Comparison of ENCODE assay signal across 15 mouse cellular contexts in genomic region chr13:28823985-28824384, GRCm38 (mm10).
DNase-seq lines count a peak whose midpoint lies in the region; ATAC-seq lines count a peak whose summit lies in the region.
"Had no signal": no experiment of that assay in that cellular context is flagged by ENCODE, and none has a peak within 500 bp of the region (broad histone marks: within the 10 kb centered on the region; RNA-seq: fewer than 3 reads in every experiment).

No protein-coding gene starts in this region.

- ATAC-seq in embryonic facial prominence, embryonic 14.5 days (ENCODE audit: low read depth): peak; percentile 53; the same call in 1 of the 2 replicates
- peak; percentile 45; the same call in 1 of the 2 replicates for ATAC-seq in neural tube, embryonic 13.5 days (ENCODE audit: low read depth)
- no peak for ATAC-seq in neural tube, embryonic 15.5 days (ENCODE audit: low FRiP score)
- peak; percentile 72 for ATAC-seq in megakaryocyte progenitor cell, adult 5-6 weeks (replicated peaks; ENCODE audit: poor library complexity)

- 52% methylated on average over 11 of the region's 11 CpGs for WGBS in embryonic facial prominence, embryonic 14.5 days
- 50% methylated on average over 11 of the region's 11 CpGs for WGBS in embryonic facial prominence, embryonic 10.5 days
- 61% methylated on average over 11 of the region's 11 CpGs for WGBS in neural tube, embryonic 13.5 days
- 60% methylated on average over 11 of the region's 11 CpGs for WGBS in neural tube, embryonic 15.5 days

- peaks cover 11% of the 10 kb centered on the region; the same call in 1 of the 2 replicates for H3K4me1 ChIP-seq in embryonic facial prominence, embryonic 14.5 days (ENCODE audit: control insufficient read depth, insufficient read depth, low read length)
- peaks cover 32% of the 10 kb centered on the region for H3K4me1 ChIP-seq in embryonic facial prominence, embryonic 10.5 days
- H3K4me1 ChIP-seq in neural tube, embryonic 13.5 days (replicated peaks): peaks cover 26% of the 10 kb centered on the region
- H3K4me1 ChIP-seq in neural tube, embryonic 15.5 days: peaks cover 18% of the 10 kb centered on the region
- H3K4me1 ChIP-seq: liver, embryonic 15.5 days had no signal

- no peak overlapping the region for H3K9ac ChIP-seq in embryonic facial prominence, embryonic 14.5 days (ENCODE audit: low read depth, low read length)
- no peak overlapping the region for H3K9ac ChIP-seq in neural tube, embryonic 13.5 days
- H3K9ac ChIP-seq in neural tube, embryonic 15.5 days (replicated peaks): no peak overlapping the region
- H3K9ac ChIP-seq: liver, embryonic 15.5 days had no signal

- no peaks in the 10 kb centered on the region for H3K9me3 ChIP-seq in embryonic facial prominence, embryonic 14.5 days (ENCODE audit: control insufficient read depth, low read length)
- no peaks in the 10 kb centered on the region for H3K9me3 ChIP-seq in embryonic facial prominence, embryonic 10.5 days
- H3K9me3 ChIP-seq in neural tube, embryonic 13.5 days: no peaks in the 10 kb centered on the region
- H3K9me3 ChIP-seq in neural tube, embryonic 15.5 days (replicated peaks): no peaks in the 10 kb centered on the region
- H3K9me3 ChIP-seq: liver, embryonic 15.5 days had no signal

- intact Hi-C loops in left cerebral cortex, postnatal 36 days (cut with DNase I): no loop called here

- H3K27me3 ChIP-seq in embryonic facial prominence, embryonic 14.5 days (replicated peaks; ENCODE audit: control insufficient read depth, insufficient read depth, low read length): no peaks in the 10 kb centered on the region
- H3K27me3 ChIP-seq in embryonic facial prominence, embryonic 10.5 days (replicated peaks; ENCODE audit: low read depth, poor library complexity, severe bottlenecking): no peaks in the 10 kb centered on the region
- no peaks in the 10 kb centered on the region for H3K27me3 ChIP-seq in neural tube, embryonic 13.5 days
- H3K27me3 ChIP-seq in neural tube, embryonic 15.5 days (replicated peaks): no peaks in the 10 kb centered on the region
- H3K27me3 ChIP-seq: liver, embryonic 15.5 days had no signal

- no peak overlapping the region for H3K27ac ChIP-seq in embryonic facial prominence, embryonic 14.5 days (replicated peaks; ENCODE audit: low read depth, low read length)
- H3K27ac ChIP-seq in embryonic facial prominence, embryonic 10.5 days (replicated peaks): no peak overlapping the region
- no peak overlapping the region for H3K27ac ChIP-seq in neural tube, embryonic 13.5 days (replicated peaks)
- H3K27ac ChIP-seq in neural tube, embryonic 15.5 days (replicated peaks): no peak overlapping the region
- H3K27ac ChIP-seq: liver, embryonic 15.5 days had no signal

- H3K4me2 ChIP-seq in embryonic facial prominence, embryonic 14.5 days (ENCODE audit: low read depth, low read length): no peak overlapping the region
- H3K4me2 ChIP-seq in neural tube, embryonic 13.5 days: no peak overlapping the region
- H3K4me2 ChIP-seq in neural tube, embryonic 15.5 days: no peak overlapping the region
- H3K4me2 ChIP-seq: heart, embryonic 11.5 days; liver, embryonic 15.5 days had no signal

- no peaks in the 10 kb centered on the region for H3K36me3 ChIP-seq in embryonic facial prominence, embryonic 14.5 days (ENCODE audit: control insufficient read depth, insufficient read depth, low read length)
- peaks cover 5% of the 10 kb centered on the region for H3K36me3 ChIP-seq in embryonic facial prominence, embryonic 10.5 days (replicated peaks)
- H3K36me3 ChIP-seq in neural tube, embryonic 13.5 days: no peaks in the 10 kb centered on the region
- no peaks in the 10 kb centered on the region for H3K36me3 ChIP-seq in neural tube, embryonic 15.5 days
- H3K36me3 ChIP-seq: liver, embryonic 15.5 days had no signal

- no peak overlapping the region for H3K4me3 ChIP-seq in embryonic facial prominence, embryonic 14.5 days (ENCODE audit: low read depth, low read length)
- no peak overlapping the region for H3K4me3 ChIP-seq in embryonic facial prominence, embryonic 10.5 days
- H3K4me3 ChIP-seq in neural tube, embryonic 13.5 days: no peak overlapping the region
- no peak overlapping the region for H3K4me3 ChIP-seq in neural tube, embryonic 15.5 days (replicated peaks)
- H3K4me3 ChIP-seq: liver, embryonic 15.5 days had no signal

- DNase-seq in embryonic facial prominence, embryonic 14.5 days (ENCODE audit: low spot score): no peak
- DNase-seq in embryonic facial prominence, embryonic 10.5 days (ENCODE audit: low spot score): no peak
- no peak for DNase-seq in urinary bladder, postnatal 36 days (ENCODE audit: low spot score in 2 of 2)
- DNase-seq in gastrocnemius, adult 18-20 months (ENCODE audit: low spot score): no peak
- no peak for DNase-seq in left cerebral cortex, postnatal 36 days (ENCODE audit: low spot score in 2 of 2)
- DNase-seq: cerebellum, adult 8-10 months; embryo, embryonic 11 days; gastrocnemius, postnatal 10 days; kidney, adult 8-10 months; thymus, adult 2 months had no signal
